In the genomic region with DNA sequence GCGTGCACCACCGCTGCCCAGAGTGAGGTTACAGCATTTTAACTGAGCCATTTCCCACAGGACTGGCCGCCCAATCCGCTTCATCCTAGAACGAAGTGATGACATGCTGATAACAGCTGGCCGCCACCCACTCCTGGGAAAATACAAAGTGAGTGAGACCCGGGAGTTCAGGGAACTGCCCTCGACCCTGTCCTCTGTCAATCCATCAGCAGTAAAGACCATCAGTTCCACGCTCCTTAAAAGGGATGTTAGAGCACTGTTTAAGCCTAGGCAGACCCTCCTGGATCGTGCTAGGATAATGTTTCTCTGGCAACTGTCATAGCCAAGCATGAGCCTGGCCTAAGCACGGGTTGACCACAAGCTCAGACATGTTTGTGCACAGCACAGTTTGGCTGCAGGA, we compare ENCODE assay signal across 36 mouse cellular contexts. TPM values are rescaled to one million over a fixed set of nuclear protein-coding genes. Genes with fewer than 3 reads are reported as not detected.
DNase-seq lines count a peak whose midpoint lies in the region; ATAC-seq and TF ChIP-seq lines count a peak whose summit lies in the region.
"Had no signal": no experiment of that assay in that cellular context is flagged by ENCODE, and none has a peak within 500 bp of the region (broad histone marks: within the 10 kb centered on the region; RNA-seq: fewer than 3 reads in every experiment).

No protein-coding gene starts in this region.

- no peaks in the 10 kb centered on the region for H3K27me3 ChIP-seq in lung, embryonic 14.5 days (ENCODE audit: insufficient read depth, low read length)
- H3K27me3 ChIP-seq: CH12.LX; intestine, embryonic 15.5 days; limb, embryonic 15.5 days; liver, embryonic 13.5 days; midbrain, embryonic 15.5 days; neural tube, embryonic 15.5 days; Patski; stomach, embryonic 15.5 days had no signal

- H3K36me3 ChIP-seq in lung, embryonic 14.5 days (ENCODE audit: insufficient read depth): no peaks in the 10 kb centered on the region
- H3K36me3 ChIP-seq: intestine, embryonic 15.5 days; limb, embryonic 10.5 days; limb, embryonic 15.5 days; liver, embryonic 13.5 days; midbrain, embryonic 10.5 days; midbrain, embryonic 15.5 days; neural tube, embryonic 15.5 days; stomach, embryonic 15.5 days had no signal

- no peak overlapping the region for H3K9ac ChIP-seq in lung, embryonic 14.5 days
- H3K9ac ChIP-seq: intestine, embryonic 15.5 days; limb, embryonic 15.5 days; liver, embryonic 13.5 days; midbrain, embryonic 15.5 days; neural tube, embryonic 15.5 days; stomach, embryonic 15.5 days had no signal

- no peak for TF ChIP-seq CTCF in lung, embryonic 14.5 days (IDR thresholded peaks at IDR 0.05; ENCODE audit: low read depth)

- peak; percentile 60 for ATAC-seq in lung, embryonic 14.5 days (ENCODE audit: insufficient read depth)
- no peak for ATAC-seq in inflammation-experienced regulatory T-cells, adult 6 months
- ATAC-seq: forebrain, embryonic 16.5 days; hindbrain, embryonic 16.5 days; intestine, embryonic 15.5 days; midbrain, embryonic 15.5 days; Patski had no signal

- no peak overlapping the region for H3K4me3 ChIP-seq in lung, embryonic 14.5 days (ENCODE audit: low read depth, low read length)
- H3K4me3 ChIP-seq: gastrocnemius, adult 2 months; heart, adult 2 months; intestine, embryonic 15.5 days; limb, embryonic 10.5 days; limb, embryonic 15.5 days; liver, embryonic 13.5 days; midbrain, embryonic 10.5 days; midbrain, embryonic 15.5 days; neural tube, embryonic 15.5 days; stomach, embryonic 15.5 days had no signal

- no peaks in the 10 kb centered on the region for H3K4me1 ChIP-seq in lung, embryonic 14.5 days (ENCODE audit: insufficient read depth)
- H3K4me1 ChIP-seq: intestine, embryonic 15.5 days; limb, embryonic 10.5 days; limb, embryonic 15.5 days; liver, embryonic 13.5 days; midbrain, embryonic 10.5 days; midbrain, embryonic 15.5 days; neural tube, embryonic 15.5 days; stomach, embryonic 15.5 days had no signal

- WGBS in lung, embryonic 14.5 days: 42% methylated on average over 11 of the region's 11 CpGs

- no peaks in the 10 kb centered on the region for H3K9me3 ChIP-seq in lung, embryonic 14.5 days (ENCODE audit: low read depth, low read length)
- H3K9me3 ChIP-seq: intestine, embryonic 15.5 days; limb, embryonic 10.5 days; limb, embryonic 15.5 days; liver, embryonic 13.5 days; midbrain, embryonic 10.5 days; midbrain, embryonic 15.5 days; neural tube, embryonic 15.5 days; stomach, embryonic 15.5 days had no signal

- peak; percentile 57 for DNase-seq in lung, embryonic 14.5 days
- DNase-seq in lung, postnatal 10 days: no peak
- peak; percentile 16 for DNase-seq in R1 (ENCODE audit: low read depth, low spot score)
- DNase-seq in embryo, embryonic 11 days: peak; percentile 12
- no peak for DNase-seq in layer of hippocampus, adult 8-10 months (ENCODE audit: low spot score in 2 of 2)
- DNase-seq: adrenal gland, adult 2 months; cerebellum, adult 2 months; cerebellum, postnatal 25 days; gastrocnemius, adult 2 months; gastrocnemius, postnatal 36 days; heart, adult 2 months; kidney, adult 8-10 months; layer of hippocampus, adult 9-11 months; liver, embryonic 13.5 days; lung, adult 2 months; retina, postnatal 1 day; right cerebral cortex, postnatal 25 days had no signal

- no peak overlapping the region for H3K27ac ChIP-seq in lung, embryonic 14.5 days (ENCODE audit: low read depth)
- H3K27ac ChIP-seq: gastrocnemius, adult 2 months; heart, adult 2 months; intestine, embryonic 15.5 days; kidney, postnatal 0 days; limb, embryonic 10.5 days; limb, embryonic 15.5 days; liver, embryonic 13.5 days; midbrain, embryonic 10.5 days; midbrain, embryonic 15.5 days; neural tube, embryonic 15.5 days; stomach, embryonic 15.5 days had no signal

- H3K4me2 ChIP-seq in lung, embryonic 14.5 days: no peak overlapping the region
- H3K4me2 ChIP-seq: intestine, embryonic 15.5 days; limb, embryonic 15.5 days; liver, embryonic 13.5 days; midbrain, embryonic 15.5 days; neural tube, embryonic 15.5 days; stomach, embryonic 15.5 days had no signal

RNA-seq across cellular contexts. Expression of gene Aox2, which starts 24.7 kb away (rescaled TPM):
- 0.03 TPM in 1 of 2 replicates, not detected in the other for polyA plus RNA-seq in lung, embryonic 14.5 days (2014; fragmentation: Nextera tagmentation; extraction: Ambion mirVana)
- total RNA-seq in layer of hippocampus, adult 8-10 months (2022): under 1 TPM in 2 of 4 experiments, not detected in 2; 0.05 to 0.07 TPM
- not detected for polyA plus RNA-seq in inflammation-experienced regulatory T-cells, adult 6 months (2017; shearing (Covaris generic))
- total RNA-seq: CH12.LX; heart, adult 2 months; heart, postnatal 25 days had no signal
- polyA plus RNA-seq: C2C12; forebrain, embryonic 16.5 days; heart, adult 2 months; heart, embryonic 14.5 days; limb, embryonic 10.5 days; liver, embryonic 13.5 days; lung, adult 2 months; midbrain, embryonic 10.5 days; midbrain, embryonic 15.5 days had no signal

RNA-seq across cellular contexts. Expression of gene Aox4, which starts 43.3 kb away (rescaled TPM):
- polyA plus RNA-seq in lung, embryonic 14.5 days (2014; fragmentation: Nextera tagmentation; extraction: Ambion mirVana): 0.22 TPM in 1 of 2 replicates, not detected in the other
- total RNA-seq in layer of hippocampus, adult 8-10 months (2022): 1 to 10 TPM; 1.8 to 2.8 (median 2.4) TPM
- polyA plus RNA-seq in inflammation-experienced regulatory T-cells, adult 6 months (2017; shearing (Covaris generic)): not detected
- total RNA-seq: gastrocnemius, adult 2 months; heart, adult 2 months; heart, postnatal 25 days; MEL had no signal
- polyA plus RNA-seq: adrenal gland, adult 2 months; C2C12; heart, adult 2 months; hindbrain, embryonic 11.5 days; large intestine, adult 2 months; Patski had no signal

Comparison
In these comparisons a context has a peak if more than half of its experiments do, and no peak if none do; other contexts are left out.
1. DNase-seq: peak in lung, embryonic 14.5 days (single experiment), R1 (single experiment) and embryo, embryonic 11 days (single experiment); none in lung, postnatal 10 days (single experiment) and layer of hippocampus, adult 8-10 months (0 of 2).